Mouse (Mus musculus): ENCODE measurements around the gene Zdhhc5.

DNA sequence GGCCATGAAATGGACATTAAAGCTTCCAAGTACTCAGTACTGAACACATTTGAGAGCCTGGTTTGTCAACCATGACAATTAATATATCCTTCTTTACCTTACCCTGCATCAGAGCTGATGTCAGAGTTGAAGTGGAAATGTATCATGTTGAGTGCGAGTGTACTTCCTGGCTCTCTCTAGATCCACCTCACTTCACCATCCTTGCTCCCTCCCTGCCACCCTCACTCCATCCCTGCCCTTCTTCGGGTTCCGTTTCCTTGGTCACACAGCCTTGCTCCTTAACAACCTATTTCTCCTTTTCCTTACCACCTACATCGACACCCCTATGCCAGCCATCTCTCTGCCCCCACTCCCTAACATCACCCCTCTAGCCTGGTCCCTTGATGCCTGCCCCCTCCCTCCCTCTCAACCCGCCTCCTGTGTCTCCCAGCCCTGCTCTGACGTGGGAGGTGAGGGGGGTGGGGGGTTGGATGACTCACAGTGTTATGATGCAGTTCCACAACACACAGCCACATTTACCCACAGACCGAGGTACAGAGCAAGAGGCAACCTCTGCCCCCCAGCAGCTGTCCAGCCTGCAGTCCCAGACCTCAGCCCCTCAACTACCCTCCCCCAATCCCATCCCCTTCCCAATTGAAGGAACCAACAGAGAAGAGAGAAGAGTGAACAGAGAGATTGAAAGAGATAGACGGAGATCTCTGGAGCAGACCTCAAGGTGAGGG lies 18.8 kb upstream of the Zdhhc5 start, which contains the start of gene Ypel4:
- no peak for TF ChIP-seq CTCF (IDR thresholded peaks at IDR 0.05; ENCODE audit: control insufficient read depth, insufficient read depth, insufficient replicate concordance, low read depth, low read length)
- no peak; the same call in 1 of the 2 replicates for TF ChIP-seq POLR2A (IDR thresholded peaks at IDR 0.05; ENCODE audit: control insufficient read depth, low read depth, low read length)

All from testis, adult 2 months (tissue).